In the genomic region with DNA sequence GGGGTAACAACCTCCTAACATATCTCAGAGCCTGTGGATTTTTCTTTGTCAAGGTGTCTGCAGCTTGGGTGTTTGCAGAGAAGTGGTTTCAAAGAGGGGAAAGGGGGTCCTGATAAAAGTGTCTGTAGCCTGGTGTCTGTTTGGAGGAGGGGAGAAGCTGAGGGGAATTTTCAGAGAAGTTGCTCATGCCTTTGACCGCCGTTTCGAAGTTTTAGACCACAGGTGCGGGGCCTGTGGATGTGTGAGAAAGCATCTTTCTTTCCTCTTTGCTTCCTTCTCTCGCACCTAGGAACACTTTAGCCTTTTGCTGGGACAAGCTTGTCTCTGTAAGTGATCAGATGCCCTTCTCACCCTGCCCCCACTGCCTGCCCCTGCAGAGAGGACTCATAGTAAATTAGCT, we compare ENCODE assay signal across 12 mouse cellular contexts. TPM values are rescaled to one million over a fixed set of nuclear protein-coding genes. Genes with fewer than 3 reads are reported as not detected.
DNase-seq lines count a peak whose midpoint lies in the region; ATAC-seq and TF ChIP-seq lines count a peak whose summit lies in the region.
"Had no signal": no experiment of that assay in that cellular context is flagged by ENCODE, and none has a peak within 500 bp of the region (broad histone marks: within the 10 kb centered on the region; RNA-seq: fewer than 3 reads in every experiment).

No protein-coding gene starts in this region.

- peak overlapping the region; percentile 56; the same call in 1 of the 2 replicates for H3K4me3 ChIP-seq in heart, embryonic 11.5 days (ENCODE audit: low read depth, low read length)
- H3K4me3 ChIP-seq in forebrain, embryonic 14.5 days (ENCODE audit: low read depth, low read length): peak overlapping the region; percentile 60
- peak overlapping the region; percentile 55; the same call in 1 of the 2 replicates for H3K4me3 ChIP-seq in limb, embryonic 15.5 days
- H3K4me3 ChIP-seq in liver, postnatal 0 days (ENCODE audit: low read depth, low read length): no peak overlapping the region

- no peak for TF ChIP-seq EP300 in liver, postnatal 0 days (IDR thresholded peaks at IDR 0.05; ENCODE audit: low read depth)

- peaks cover 2% of the 10 kb centered on the region; the same call in 1 of the 2 replicates for H3K4me1 ChIP-seq in heart, embryonic 11.5 days (ENCODE audit: control insufficient read depth, insufficient read depth, low read length)
- H3K4me1 ChIP-seq in forebrain, embryonic 14.5 days (ENCODE audit: control insufficient read depth, insufficient read depth, low read length): peaks cover 4% of the 10 kb centered on the region; the same call in 1 of the 2 replicates
- peaks cover 26% of the 10 kb centered on the region for H3K4me1 ChIP-seq in limb, embryonic 15.5 days
- H3K4me1 ChIP-seq in liver, postnatal 0 days (ENCODE audit: insufficient read depth): no peaks in the 10 kb centered on the region

- no peak for DNase-seq in heart, postnatal 36 days
- DNase-seq in ES-CJ7 (ENCODE audit: low read depth, low spot score): peak; percentile 6
- DNase-seq in forebrain, embryonic 14.5 days (ENCODE audit: low spot score): peak; percentile 2
- DNase-seq in testis, postnatal 14 days (ENCODE audit: low spot score): no peak
- DNase-seq in urinary bladder, adult 2 months (ENCODE audit: low spot score): no peak
- DNase-seq in liver, postnatal 0 days: no peak
- DNase-seq: gastrocnemius, postnatal 10 days had no signal

- ATAC-seq in heart, embryonic 11.5 days (replicated peaks; ENCODE audit: insufficient number of reproducible peaks, low FRiP score, low TSS enrichment): no peak
- no peak for ATAC-seq in forebrain, embryonic 14.5 days
- ATAC-seq in limb, embryonic 15.5 days (ENCODE audit: insufficient number of reproducible peaks, low FRiP score, low TSS enrichment, low read depth): no peak
- ATAC-seq in liver, postnatal 0 days: no peak
- ATAC-seq: CD4-positive, CD25-positive, alpha-beta regulatory T cell, adult 4 months; lung, postnatal 0 days had no signal

- H3K27ac ChIP-seq in heart, embryonic 11.5 days (ENCODE audit: low read depth, low read length): no peak overlapping the region
- H3K27ac ChIP-seq in forebrain, embryonic 14.5 days (ENCODE audit: low read depth, low read length): no peak overlapping the region
- H3K27ac ChIP-seq in limb, embryonic 15.5 days: no peak overlapping the region
- no peak overlapping the region for H3K27ac ChIP-seq in liver, postnatal 0 days (ENCODE audit: low read depth)

- no peak for TF ChIP-seq CTCF in liver, postnatal 0 days (IDR thresholded peaks at IDR 0.05; ENCODE audit: low read depth)

- 4% methylated on average over 5 of the region's 5 CpGs for WGBS in heart, embryonic 11.5 days (ENCODE audit: insufficient replicate concordance)
- WGBS in forebrain, embryonic 14.5 days: 9% methylated on average over 5 of the region's 5 CpGs
- 14% methylated on average over 5 of the region's 5 CpGs for WGBS in limb, embryonic 15.5 days
- 12% methylated on average over 5 of the region's 5 CpGs for WGBS in liver, postnatal 0 days (ENCODE audit: insufficient replicate concordance)

- H3K27me3 ChIP-seq in heart, embryonic 11.5 days (ENCODE audit: control insufficient read depth, insufficient read depth, low read length): peaks cover 34% of the 10 kb centered on the region
- 0 out of 2 replicates have a peak, but pooled peaks cover 12% of the 10 kb centered on the region for H3K27me3 ChIP-seq in forebrain, embryonic 14.5 days (replicated peaks; ENCODE audit: control insufficient read depth, insufficient read depth, low read length)
- peaks cover 41% of the 10 kb centered on the region for H3K27me3 ChIP-seq in limb, embryonic 15.5 days
- H3K27me3 ChIP-seq in liver, postnatal 0 days (ENCODE audit: insufficient read depth, low read length): peaks cover 38% of the 10 kb centered on the region

- H3K36me3 ChIP-seq in heart, embryonic 11.5 days (ENCODE audit: control insufficient read depth, insufficient read depth, low read length): no peaks in the 10 kb centered on the region
- H3K36me3 ChIP-seq in forebrain, embryonic 14.5 days (ENCODE audit: control insufficient read depth, insufficient read depth, low read length): no peaks in the 10 kb centered on the region
- H3K36me3 ChIP-seq in limb, embryonic 15.5 days: no peaks in the 10 kb centered on the region
- no peaks in the 10 kb centered on the region for H3K36me3 ChIP-seq in liver, postnatal 0 days (replicated peaks; ENCODE audit: insufficient read depth, low read length)

- peak overlapping the region; percentile 98 for H3K4me2 ChIP-seq in heart, embryonic 11.5 days
- peak overlapping the region; percentile 97 for H3K4me2 ChIP-seq in forebrain, embryonic 14.5 days (ENCODE audit: low read length)
- H3K4me2 ChIP-seq in limb, embryonic 15.5 days: peak overlapping the region; percentile 97
- no peak overlapping the region for H3K4me2 ChIP-seq in liver, postnatal 0 days (ENCODE audit: low read depth, low read length)

- intact Hi-C loops in heart, postnatal 36 days (cut with DNase I): no loop called here

- H3K9ac ChIP-seq in heart, embryonic 11.5 days (ENCODE audit: low read depth, low read length): no peak overlapping the region
- no peak overlapping the region; the same call in 1 of the 2 replicates for H3K9ac ChIP-seq in forebrain, embryonic 14.5 days (ENCODE audit: low read length)
- no peak overlapping the region for H3K9ac ChIP-seq in limb, embryonic 15.5 days
- H3K9ac ChIP-seq in liver, postnatal 0 days (replicated peaks): no peak overlapping the region

- no peaks in the 10 kb centered on the region for H3K9me3 ChIP-seq in heart, embryonic 11.5 days (replicated peaks; ENCODE audit: control insufficient read depth, low read length)
- H3K9me3 ChIP-seq in forebrain, embryonic 14.5 days (replicated peaks; ENCODE audit: control insufficient read depth, low read length): no peaks in the 10 kb centered on the region
- no peaks in the 10 kb centered on the region for H3K9me3 ChIP-seq in limb, embryonic 15.5 days
- H3K9me3 ChIP-seq in liver, postnatal 0 days (ENCODE audit: low read length): no peaks in the 10 kb centered on the region

RNA-seq across cellular contexts. Expression of gene C530025M09Rik, which starts 1.3 kb away (rescaled TPM):
- polyA plus RNA-seq in heart, embryonic 11.5 days (2014; fragmentation: Nextera tagmentation; extraction: Ambion mirVana): not detected in 2 replicates
- total RNA-seq in heart, postnatal 36 days (2021): not detected
- 0.38 and 0.46 TPM in 2 replicates for polyA plus RNA-seq in forebrain, embryonic 14.5 days (2014; fragmentation: Nextera tagmentation; extraction: Ambion mirVana)
- not detected in 2 replicates for polyA plus RNA-seq in limb, embryonic 15.5 days (2015; fragmentation: Nextera tagmentation; extraction: Ambion mirVana)
- polyA plus RNA-seq in urinary bladder, adult 2 months (2012; rRNA removed): 0.12 TPM in 1 of 2 replicates, not detected in the other
- polyA plus RNA-seq in liver, postnatal 0 days (2015; fragmentation: Nextera tagmentation; extraction: Ambion mirVana): not detected in 2 replicates
- total RNA-seq: gastrocnemius, postnatal 10 days had no signal
- polyA plus RNA-seq: CD4-positive, CD25-positive, alpha-beta regulatory T cell, adult 4 months; lung, postnatal 0 days; testis, adult 2 months had no signal

RNA-seq across cellular contexts. Expression of gene Syndig1, which starts 3.3 kb away (rescaled TPM):
- 3.4 and 3.8 TPM in 2 replicates for polyA plus RNA-seq in heart, embryonic 11.5 days (2014; fragmentation: Nextera tagmentation; extraction: Ambion mirVana)
- total RNA-seq in heart, postnatal 36 days (2021): under 1 TPM in 1 of 2 experiments, not detected in 1; 0.14 TPM
- 16.4 and 16.6 TPM in 2 replicates for polyA plus RNA-seq in forebrain, embryonic 14.5 days (2014; fragmentation: Nextera tagmentation; extraction: Ambion mirVana)
- 5.7 and 5.9 TPM in 2 replicates for polyA plus RNA-seq in limb, embryonic 15.5 days (2015; fragmentation: Nextera tagmentation; extraction: Ambion mirVana)
- polyA plus RNA-seq in urinary bladder, adult 2 months (2012; rRNA removed): 35.4 and 37.0 TPM in 2 replicates
- 0.08 TPM in 1 of 2 replicates, not detected in the other for polyA plus RNA-seq in liver, postnatal 0 days (2015; fragmentation: Nextera tagmentation; extraction: Ambion mirVana)
- polyA plus RNA-seq: CD4-positive, CD25-positive, alpha-beta regulatory T cell, adult 4 months had no signal

Comparison
In these comparisons a context has a peak if more than half of its experiments do, and no peak if none do; other contexts are left out.
1. DNase-seq: peak in ES-CJ7 (single experiment) and forebrain, embryonic 14.5 days (single experiment); none in heart, postnatal 36 days (0 of 2), testis, postnatal 14 days (single experiment), urinary bladder, adult 2 months (single experiment) and liver, postnatal 0 days (single experiment).